In the genomic region with DNA sequence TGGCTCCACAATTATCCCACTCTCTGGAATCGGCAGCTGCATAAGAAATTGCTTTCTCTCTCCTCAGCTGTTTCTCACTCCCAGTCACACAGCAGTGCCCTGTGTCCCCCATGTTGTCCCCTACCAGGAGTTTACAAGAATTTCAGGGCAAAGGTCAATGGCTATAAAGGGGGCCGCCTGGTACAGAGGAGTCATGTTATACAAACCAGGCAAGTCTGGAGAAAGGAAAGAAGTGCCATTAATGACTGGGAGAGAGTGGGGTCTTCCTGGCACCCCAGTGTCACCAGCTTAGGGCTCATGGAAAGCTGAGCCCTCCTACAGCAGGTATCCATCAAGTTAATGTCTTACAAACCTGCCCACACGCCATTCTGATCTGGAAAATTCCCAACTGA, we compare ENCODE assay signal across 29 mouse cellular contexts. TPM values are rescaled to one million over a fixed set of nuclear protein-coding genes. Genes with fewer than 3 reads are reported as not detected.
DNase-seq lines count a peak whose midpoint lies in the region; ATAC-seq and TF ChIP-seq lines count a peak whose summit lies in the region.
"Had no signal": no experiment of that assay in that cellular context is flagged by ENCODE, and none has a peak within 500 bp of the region (broad histone marks: within the 10 kb centered on the region; RNA-seq: fewer than 3 reads in every experiment).

No protein-coding gene starts in this region.

- peaks cover 27% of the 10 kb centered on the region for H3K4me1 ChIP-seq in kidney, adult 2 months (ENCODE audit: control insufficient read depth, insufficient read depth, low read length)
- peaks cover 20% of the 10 kb centered on the region for H3K4me1 ChIP-seq in intestine, embryonic 15.5 days (replicated peaks)
- no peaks in the 10 kb centered on the region for H3K4me1 ChIP-seq in forebrain, embryonic 14.5 days (ENCODE audit: control insufficient read depth, insufficient read depth, low read length)
- 0 out of 2 replicates have a peak, but pooled peaks cover 4% of the 10 kb centered on the region for H3K4me1 ChIP-seq in hindbrain, postnatal 0 days (ENCODE audit: insufficient read depth, low read length)
- H3K4me1 ChIP-seq: forebrain, embryonic 10.5 days; megakaryocyte, embryonic 14.5 days; midbrain, embryonic 15.5 days had no signal

- H3K27me3 ChIP-seq in kidney, adult 2 months (replicated peaks; ENCODE audit: control insufficient read depth, insufficient read depth, low read length): no peaks in the 10 kb centered on the region
- H3K27me3 ChIP-seq in intestine, embryonic 15.5 days (replicated peaks): no peaks in the 10 kb centered on the region
- no peaks in the 10 kb centered on the region for H3K27me3 ChIP-seq in forebrain, embryonic 14.5 days (replicated peaks; ENCODE audit: control insufficient read depth, insufficient read depth, low read length)
- H3K27me3 ChIP-seq in hindbrain, postnatal 0 days (ENCODE audit: insufficient read depth, low read length): no peaks in the 10 kb centered on the region
- H3K27me3 ChIP-seq: liver, embryonic 15.5 days; lung, embryonic 15.5 days; midbrain, embryonic 15.5 days; neural tube, embryonic 13.5 days had no signal

- H3K36me3 ChIP-seq in kidney, adult 2 months (ENCODE audit: control insufficient read depth, insufficient read depth, low read length): no peaks in the 10 kb centered on the region
- no peaks in the 10 kb centered on the region for H3K36me3 ChIP-seq in intestine, embryonic 15.5 days
- no peaks in the 10 kb centered on the region for H3K36me3 ChIP-seq in forebrain, embryonic 14.5 days (ENCODE audit: control insufficient read depth, insufficient read depth, low read length)
- no peaks in the 10 kb centered on the region for H3K36me3 ChIP-seq in hindbrain, postnatal 0 days (ENCODE audit: insufficient read depth, low read length)
- H3K36me3 ChIP-seq: forebrain, embryonic 10.5 days; liver, embryonic 15.5 days; lung, embryonic 15.5 days; midbrain, embryonic 15.5 days; neural tube, embryonic 13.5 days had no signal

- 0 out of 2 replicates have a peak overlapping the region, but pooled peaks have one; percentile 7 for H3K4me2 ChIP-seq in intestine, embryonic 15.5 days (replicated peaks)
- H3K4me2 ChIP-seq in forebrain, embryonic 14.5 days (ENCODE audit: low read length): no peak overlapping the region
- H3K4me2 ChIP-seq in hindbrain, postnatal 0 days (ENCODE audit: low read depth, low read length): no peak overlapping the region
- H3K4me2 ChIP-seq: hindbrain, embryonic 14.5 days; liver, embryonic 15.5 days; lung, embryonic 15.5 days; midbrain, embryonic 15.5 days; neural tube, embryonic 13.5 days had no signal

- H3K9ac ChIP-seq in intestine, embryonic 15.5 days: no peak overlapping the region
- no peak overlapping the region for H3K9ac ChIP-seq in forebrain, embryonic 14.5 days (ENCODE audit: low read length)
- no peak overlapping the region for H3K9ac ChIP-seq in hindbrain, postnatal 0 days (replicated peaks; ENCODE audit: low read length)
- H3K9ac ChIP-seq: forebrain, postnatal 0 days; hindbrain, embryonic 14.5 days; liver, embryonic 15.5 days; lung, embryonic 15.5 days; midbrain, embryonic 15.5 days; neural tube, embryonic 13.5 days had no signal

- no peak for TF ChIP-seq POLR2A in kidney, adult 2 months (IDR thresholded peaks at IDR 0.05; ENCODE audit: low read depth, low read length)

- DNase-seq in kidney, adult 2 months: peak; percentile 41
- DNase-seq in kidney, adult 11 months: no peak
- peak; percentile 39 for DNase-seq in embryo, embryonic 11 days
- DNase-seq in mesoderm, embryonic 11.5 days (ENCODE audit: low read depth, low spot score): peak; percentile 49
- no peak for DNase-seq in forebrain, embryonic 14.5 days (ENCODE audit: low spot score)
- no peak for DNase-seq in adrenal gland, postnatal 25 days
- no peak for DNase-seq in hindbrain, postnatal 0 days (ENCODE audit: low spot score)
- DNase-seq: adrenal gland, postnatal 10 days; cerebellum, adult 2 months; cerebellum, postnatal 25 days; forebrain, postnatal 0 days; gastrocnemius, adult 2 months; heart, postnatal 36 days; kidney, postnatal 25 days; layer of hippocampus, postnatal 36 days; liver; lung, postnatal 36 days; thymus, adult 18-20 months; thymus, postnatal 4 days had no signal

- H3K4me3 ChIP-seq in kidney, adult 2 months (ENCODE audit: insufficient read depth, low read depth, low read length): no peak overlapping the region
- no peak overlapping the region for H3K4me3 ChIP-seq in intestine, embryonic 15.5 days (replicated peaks)
- no peak overlapping the region for H3K4me3 ChIP-seq in forebrain, embryonic 14.5 days (ENCODE audit: low read depth, low read length)
- H3K4me3 ChIP-seq in hindbrain, postnatal 0 days (ENCODE audit: low read length): no peak overlapping the region
- H3K4me3 ChIP-seq: forebrain, embryonic 10.5 days; gastrocnemius, adult 2 months; layer of hippocampus, adult 2 months; liver, embryonic 15.5 days; lung, embryonic 15.5 days; megakaryocyte, embryonic 14.5 days; midbrain, embryonic 15.5 days; neural tube, embryonic 13.5 days had no signal

- 42% methylated on average over 3 of the region's 3 CpGs for WGBS in kidney, adult 2 months
- 15% methylated on average over 3 of the region's 3 CpGs for WGBS in intestine, embryonic 15.5 days
- 77% methylated on average over 3 of the region's 3 CpGs for WGBS in forebrain, embryonic 14.5 days
- WGBS in hindbrain, postnatal 0 days: 61% methylated on average over 3 of the region's 3 CpGs

- ATAC-seq in intestine, embryonic 15.5 days: peak; percentile 79
- ATAC-seq in forebrain, embryonic 14.5 days: no peak
- no peak for ATAC-seq in hindbrain, postnatal 0 days
- ATAC-seq: activated CD4-positive, CD25-positive, alpha-beta regulatory T cell, adult 4 months; forebrain, postnatal 0 days; midbrain, embryonic 15.5 days had no signal

- no peak for TF ChIP-seq CTCF in kidney, adult 2 months (conservative IDR thresholded peaks at IDR 0.05; ENCODE audit: insufficient read depth, insufficient read length, low read depth, low read length)
- TF ChIP-seq CTCF in hindbrain, postnatal 0 days (IDR thresholded peaks at IDR 0.05; ENCODE audit: low read depth): no peak

- H3K27ac ChIP-seq in kidney, adult 2 months (ENCODE audit: insufficient read depth, low read depth, low read length): no peak overlapping the region
- H3K27ac ChIP-seq in intestine, embryonic 15.5 days: no peak overlapping the region; the same call in 1 of the 2 replicates
- H3K27ac ChIP-seq in forebrain, embryonic 14.5 days (ENCODE audit: low read depth, low read length): no peak overlapping the region
- H3K27ac ChIP-seq in hindbrain, postnatal 0 days: no peak overlapping the region
- H3K27ac ChIP-seq: forebrain, embryonic 10.5 days; gastrocnemius, adult 2 months; hindbrain, embryonic 14.5 days; layer of hippocampus, adult 2 months; liver, embryonic 15.5 days; lung, embryonic 15.5 days; midbrain, embryonic 15.5 days; neural tube, embryonic 13.5 days had no signal

- H3K9me3 ChIP-seq in intestine, embryonic 15.5 days: no peaks in the 10 kb centered on the region
- H3K9me3 ChIP-seq in forebrain, embryonic 14.5 days (replicated peaks; ENCODE audit: control insufficient read depth, low read length): no peaks in the 10 kb centered on the region
- H3K9me3 ChIP-seq in hindbrain, postnatal 0 days (ENCODE audit: low read length): no peaks in the 10 kb centered on the region
- H3K9me3 ChIP-seq: forebrain, embryonic 10.5 days; liver, embryonic 15.5 days; lung, embryonic 15.5 days; midbrain, embryonic 15.5 days; neural tube, embryonic 13.5 days had no signal

RNA-seq across cellular contexts. Expression of a gene that starts 7.4 kb away (rescaled TPM):
- 0.75 and 0.84 TPM in 2 replicates for polyA plus RNA-seq in kidney, adult 2 months (2012; rRNA removed)
- 7.1 and 9.0 TPM in 2 replicates for polyA plus RNA-seq in intestine, embryonic 15.5 days (2015; fragmentation: Nextera tagmentation; extraction: Ambion mirVana)
- 38.9 and 45.8 TPM in 2 replicates for polyA plus RNA-seq in forebrain, embryonic 14.5 days (2014; fragmentation: Nextera tagmentation; extraction: Ambion mirVana)
- 1.3 and 2.5 TPM in 2 replicates for total RNA-seq in adrenal gland, postnatal 25 days (2021)
- 58.2 and 75.5 TPM in 2 replicates for total RNA-seq in hindbrain, postnatal 0 days (2014; rRNA removed)
- polyA plus RNA-seq in hindbrain, postnatal 0 days (2015; fragmentation: Nextera tagmentation; extraction: Ambion mirVana): 36.9 and 38.5 TPM in 2 replicates

RNA-seq across cellular contexts. Expression of a gene that starts 25.3 kb away (rescaled TPM):
- 2.8 and 5.3 TPM in 2 replicates for polyA plus RNA-seq in kidney, adult 2 months (2012; rRNA removed)
- 0.37 and 0.41 TPM in 2 replicates for polyA plus RNA-seq in intestine, embryonic 15.5 days (2015; fragmentation: Nextera tagmentation; extraction: Ambion mirVana)
- 0.12 and 0.15 TPM in 2 replicates for polyA plus RNA-seq in forebrain, embryonic 14.5 days (2014; fragmentation: Nextera tagmentation; extraction: Ambion mirVana)
- 0.39 and 1.00 TPM in 2 replicates for total RNA-seq in adrenal gland, postnatal 25 days (2021)
- total RNA-seq in hindbrain, postnatal 0 days (2014; rRNA removed): 0.07 TPM in 1 of 2 replicates, not detected in the other
- polyA plus RNA-seq in hindbrain, postnatal 0 days (2015; fragmentation: Nextera tagmentation; extraction: Ambion mirVana): 0.14 and 0.18 TPM in 2 replicates
- total RNA-seq: forebrain, postnatal 0 days had no signal

RNA-seq across cellular contexts. Expression of a gene that starts 42.8 kb away (rescaled TPM):
- 28.1 and 30.5 TPM in 2 replicates for polyA plus RNA-seq in kidney, adult 2 months (2012; rRNA removed)
- 55.4 and 56.6 TPM in 2 replicates for polyA plus RNA-seq in intestine, embryonic 15.5 days (2015; fragmentation: Nextera tagmentation; extraction: Ambion mirVana)
- 40.7 and 49.4 TPM in 2 replicates for polyA plus RNA-seq in forebrain, embryonic 14.5 days (2014; fragmentation: Nextera tagmentation; extraction: Ambion mirVana)
- 28.0 and 28.2 TPM in 2 replicates for total RNA-seq in adrenal gland, postnatal 25 days (2021)
- 29.0 and 41.7 TPM in 2 replicates for total RNA-seq in hindbrain, postnatal 0 days (2014; rRNA removed)
- polyA plus RNA-seq in hindbrain, postnatal 0 days (2015; fragmentation: Nextera tagmentation; extraction: Ambion mirVana): 32.4 and 32.9 TPM in 2 replicates

RNA-seq across cellular contexts. Expression of a gene that starts 59.3 kb away (rescaled TPM):
- polyA plus RNA-seq in kidney, adult 2 months (2012; rRNA removed): 0.64 and 0.77 TPM in 2 replicates
- 0.15 and 0.25 TPM in 2 replicates for polyA plus RNA-seq in intestine, embryonic 15.5 days (2015; fragmentation: Nextera tagmentation; extraction: Ambion mirVana)
- 2.7 and 2.9 TPM in 2 replicates for polyA plus RNA-seq in forebrain, embryonic 14.5 days (2014; fragmentation: Nextera tagmentation; extraction: Ambion mirVana)
- not detected in 2 replicates for total RNA-seq in adrenal gland, postnatal 25 days (2021)
- 8.6 and 10.2 TPM in 2 replicates for total RNA-seq in hindbrain, postnatal 0 days (2014; rRNA removed)
- polyA plus RNA-seq in hindbrain, postnatal 0 days (2015; fragmentation: Nextera tagmentation; extraction: Ambion mirVana): 24.7 and 28.2 TPM in 2 replicates
- total RNA-seq: gastrocnemius, adult 2 months; heart, postnatal 36 days had no signal
- polyA plus RNA-seq: activated CD4-positive, CD25-positive, alpha-beta regulatory T cell, adult 4 months had no signal

Comparison
In these comparisons a context has a peak if more than half of its experiments do, and no peak if none do; other contexts are left out.
1. DNase-seq: peak in kidney, adult 2 months (single experiment), embryo, embryonic 11 days (single experiment) and mesoderm, embryonic 11.5 days (single experiment); none in kidney, adult 11 months (single experiment), forebrain, embryonic 14.5 days (single experiment), adrenal gland, postnatal 25 days (single experiment) and hindbrain, postnatal 0 days (single experiment).